Mouse (Mus musculus) B cell, adult 67 days (primary cell): ENCODE results near the gene Ogfr. TPM values are rescaled to one million over a fixed set of nuclear protein-coding genes. Genes with fewer than 3 reads are reported as not detected.

ENCODE experiments used
- total RNA-seq, 2 experiments: library from RNA; stranded (reverse); gene quantifications; 4 replicates each; pipeline ENCODE4 v1.2.4; 2023

Gene Ogfr
- total RNA-seq, result 10 to 100 TPM; 83.0 to 100.0 TPM

DNA sequence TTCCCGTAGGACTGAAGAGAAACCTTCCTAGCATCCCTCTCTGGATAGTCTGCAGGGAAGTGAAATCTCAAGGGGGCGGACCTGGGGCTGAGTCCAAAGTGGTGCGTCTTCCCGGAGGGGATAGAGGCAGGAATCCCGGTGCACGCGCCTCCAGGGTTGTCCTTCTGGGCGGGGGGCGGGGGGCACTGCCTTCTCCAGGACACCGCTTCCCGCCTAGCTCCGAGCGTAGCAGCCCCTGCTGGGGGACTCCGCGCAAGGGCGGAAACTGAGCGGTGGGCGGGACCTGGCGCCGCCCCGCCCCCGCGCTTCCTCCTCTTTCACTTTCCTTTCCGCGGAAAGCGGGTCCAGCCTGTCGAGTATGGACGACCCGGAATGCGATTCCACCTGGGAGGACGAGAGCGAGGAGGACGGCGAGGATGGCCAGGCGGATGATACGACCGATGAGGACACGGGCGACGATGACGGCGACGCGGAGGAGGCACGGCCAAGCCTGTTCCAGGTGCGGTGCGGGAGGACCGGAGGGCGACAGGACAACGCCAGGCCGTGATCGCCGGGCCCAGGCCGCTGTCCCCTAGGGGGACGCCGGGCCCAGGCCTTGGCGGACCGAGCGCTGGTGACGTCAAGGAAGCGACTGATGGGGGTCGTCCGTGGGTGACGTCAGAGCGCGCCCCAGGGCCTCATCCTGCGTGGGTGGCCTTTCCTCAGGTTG is at the start of gene Ogfr:
TSS of gene Ogfr (plus strand) at position 123 of the 709 bp plus-strand sequence.

DNA sequence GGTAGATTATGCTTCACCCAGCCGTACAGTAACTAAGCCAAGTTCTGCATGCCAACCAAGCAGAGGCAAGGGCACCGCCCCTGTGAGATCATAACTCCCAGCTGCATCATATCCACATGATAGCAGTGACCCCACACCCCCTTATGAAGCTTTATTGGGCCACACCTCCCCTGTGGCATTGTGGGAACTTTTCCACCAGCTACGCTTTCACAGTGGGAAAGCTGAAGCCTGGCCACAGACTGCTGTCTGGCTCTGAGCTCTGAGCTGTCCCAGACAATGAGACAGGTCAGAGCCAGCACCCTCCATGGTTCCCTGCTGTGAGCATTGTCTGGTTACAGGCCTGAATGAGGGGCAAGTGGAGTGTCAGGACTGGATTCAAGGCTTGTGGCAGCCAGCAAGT is 8.0 kb upstream of the Ogfr start, which contains the start of gene Mrgbp:
TSS of gene Mrgbp (plus strand) at position 303 of the 400 bp plus-strand sequence.

DNA sequence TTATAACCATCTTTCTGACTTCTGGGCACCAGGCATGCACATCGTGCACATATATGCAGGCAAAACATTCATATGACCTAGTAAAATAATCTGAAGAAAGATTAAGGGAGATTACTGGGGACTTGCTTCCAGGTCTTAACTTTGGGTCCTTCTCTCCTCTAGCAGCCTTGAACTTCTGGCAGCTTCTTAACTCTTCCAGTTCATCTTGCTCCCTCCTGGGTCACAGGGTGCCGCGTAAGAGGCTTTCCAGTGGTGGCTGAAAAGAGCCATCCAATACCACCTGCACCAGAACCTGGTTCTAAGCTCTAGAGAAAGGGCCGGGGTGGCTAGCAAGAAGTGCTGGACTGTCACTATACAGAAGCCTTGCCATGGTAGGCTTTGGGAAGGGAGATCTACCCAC is 8.4 kb downstream of the Ogfr start, which contains the start of gene Col9a3:
TSS of gene Col9a3 (plus strand) at position 301 of the 400 bp plus-strand sequence.

DNA sequence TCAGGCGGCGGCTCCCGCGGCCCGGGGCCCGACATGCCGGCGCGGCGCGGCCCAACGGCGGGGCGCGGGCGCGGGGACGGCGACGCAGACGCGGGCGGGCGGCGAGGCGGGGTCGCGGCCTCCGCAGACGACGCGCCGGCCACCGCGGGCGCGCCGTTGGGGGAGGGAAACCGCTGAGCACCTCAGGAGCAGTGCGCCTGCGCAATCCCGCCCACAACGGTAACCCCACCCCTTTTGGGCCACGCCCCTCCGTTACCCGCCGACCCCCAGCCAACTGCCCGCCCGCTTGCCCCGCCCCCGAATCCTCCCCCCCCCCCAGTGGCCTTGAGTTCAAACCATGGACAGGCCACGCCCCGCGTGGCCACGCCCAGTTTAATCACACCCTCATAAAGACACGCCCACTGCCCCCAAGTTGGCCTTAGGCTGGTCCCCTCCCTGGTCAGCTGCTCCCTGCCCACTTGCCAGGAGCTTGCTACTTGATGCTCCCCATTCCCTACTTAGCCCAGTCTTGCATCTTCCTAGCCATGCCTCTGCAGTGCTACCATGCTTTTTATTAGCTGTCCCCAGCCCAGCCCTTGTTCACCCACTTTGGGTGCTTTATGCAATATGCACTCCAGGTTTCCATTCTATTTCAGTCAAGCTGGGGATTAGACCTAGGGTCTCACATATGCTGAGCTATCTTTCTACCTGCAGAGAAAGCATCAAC is 53.7 kb downstream of the Ogfr start, which contains the start of gene Tcfl5:
TSS of gene Tcfl5 (minus strand) at position 154 of the 706 bp plus-strand sequence.

Other genes starting within 250 kb of the Ogfr start
- gene Slco4a1, start 133.0 kb upstream of the Ogfr start, total RNA-seq, result 10 to 100 TPM in 1 of 2 experiments, 1 to 10 TPM in 1; 9.2 to 20.6 TPM
- gene Ntsr1, start 89.3 kb upstream of the Ogfr start, total RNA-seq, result not detected
- 10 to 100 TPM; 54.9 to 60.0 TPM for gene Mrgbp, start 7.9 kb upstream of the Ogfr start, total RNA-seq
- gene Col9a3, start 8.5 kb downstream of the Ogfr start, total RNA-seq, result 1 to 10 TPM; 1.4 to 3.8 TPM
- gene Tcfl5, start 53.5 kb downstream of the Ogfr start, total RNA-seq, result not detected
- 100 to 1,000 TPM; 103 to 118 TPM for gene Dido1, start 120.8 kb downstream of the Ogfr start, total RNA-seq
- 10 to 100 TPM; 54.4 to 57.1 TPM for gene Gid8, start 120.9 kb downstream of the Ogfr start, total RNA-seq
- gene Slc17a9, start 136.0 kb downstream of the Ogfr start, total RNA-seq, result 10 to 100 TPM; 30.9 to 32.8 TPM
- not detected for gene Bhlhe23, start 187.7 kb downstream of the Ogfr start, total RNA-seq